Mouse (Mus musculus): ENCODE data around the gene Pax2. TPM values are rescaled to one million over a fixed set of nuclear protein-coding genes. Genes with fewer than 3 reads are reported as not detected.
A peak's percentile ranks its signal among the peaks of the same experiment; 100 is the strongest.

Gene Pax2
- polyA plus RNA-seq, 1 experiment from 2014 or later: not detected

- no peak overlapping the region for H3K4me3 ChIP-seq (replicated peaks; ENCODE audit: low read length)
- no peak overlapping the region for H3K27ac ChIP-seq (ENCODE audit: low read length)
- no peak overlapping the region for H3K4me2 ChIP-seq (ENCODE audit: low read length)
- WGBS: 6% methylated on average over 4 of the region's 4 CpGs
- H3K4me1 ChIP-seq (replicated peaks; ENCODE audit: control insufficient read depth, insufficient read depth, low read length): peaks cover 5% of the 10 kb centered on the region
- H3K36me3 ChIP-seq (ENCODE audit: control insufficient read depth, insufficient read depth): no peaks in the 10 kb centered on the region
- peaks cover 90% of the 10 kb centered on the region for H3K27me3 ChIP-seq (replicated peaks; ENCODE audit: control insufficient read depth, insufficient read depth, low read length)
- H3K9me3 ChIP-seq (ENCODE audit: control insufficient read depth, low read length): no peaks in the 10 kb centered on the region
- H3K9ac ChIP-seq (replicated peaks; ENCODE audit: low read depth, low read length): no peak overlapping the region
- ATAC-seq: no peak
These were observed 8.4 kb upstream of the Pax2 start for GRCm38 (mm10) chr19:44747471-44747870.

- Histone ChIP-seq H3K4me2 (ENCODE audit: low read length) (no peak overlapping the region), H3K36me3 (ENCODE audit: control insufficient read depth, insufficient read depth) (no peaks in the 10 kb centered on the region)
These were observed 7.6 kb upstream of the Pax2 start for GRCm38 (mm10) chr19:44748271-44748670.

GRCm38 (mm10) chr19:44749061-44749990 lies 6.5 kb upstream of the Pax2 start:
- no peak overlapping the region for H3K27ac ChIP-seq (ENCODE audit: low read length)
- H3K9ac ChIP-seq (replicated peaks; ENCODE audit: low read depth, low read length): no peak overlapping the region
- no peak for ATAC-seq
- H3K4me1 ChIP-seq (replicated peaks; ENCODE audit: control insufficient read depth, insufficient read depth, low read length): peaks cover 5% of the 10 kb centered on the region
- no peaks in the 10 kb centered on the region for H3K36me3 ChIP-seq (ENCODE audit: control insufficient read depth, insufficient read depth)
- H3K27me3 ChIP-seq (replicated peaks; ENCODE audit: control insufficient read depth, insufficient read depth, low read length): peaks cover 87% of the 10 kb centered on the region
- H3K4me3 ChIP-seq (replicated peaks; ENCODE audit: low read length): no peak overlapping the region
- WGBS: 1% methylated on average over 18 of the region's 18 CpGs
- H3K4me2 ChIP-seq (ENCODE audit: low read length): no peak overlapping the region
- no peaks in the 10 kb centered on the region for H3K9me3 ChIP-seq (ENCODE audit: control insufficient read depth, low read length)

More at GRCm38 (mm10) chr19:44748271-44748670, 7.6 kb upstream of the Pax2 start:
- Histone ChIP-seq H3K9ac (replicated peaks; ENCODE audit: low read depth, low read length) (no peak overlapping the region), H3K27me3 (replicated peaks; ENCODE audit: control insufficient read depth, insufficient read depth, low read length) (peaks cover 90% of the 10 kb centered on the region), H3K27ac (ENCODE audit: low read length) (no peak overlapping the region), H3K4me3 (replicated peaks; ENCODE audit: low read length) (no peak overlapping the region), H3K4me1 (replicated peaks; ENCODE audit: control insufficient read depth, insufficient read depth, low read length) (peaks cover 5% of the 10 kb centered on the region), H3K9me3 (ENCODE audit: control insufficient read depth, low read length) (no peaks in the 10 kb centered on the region)
- WGBS: 3% methylated on average over 5 of the region's 5 CpGs
- no peak for ATAC-seq

- Histone ChIP-seq H3K4me2 (ENCODE audit: low read length) (no peak overlapping the region), H3K27ac (ENCODE audit: low read length) (no peak overlapping the region), H3K9me3 (ENCODE audit: control insufficient read depth, low read length) (no peaks in the 10 kb centered on the region), H3K9ac (replicated peaks; ENCODE audit: low read depth, low read length) (no peak overlapping the region), H3K4me1 (replicated peaks; ENCODE audit: control insufficient read depth, insufficient read depth, low read length) (peaks cover 8% of the 10 kb centered on the region), H3K4me3 (replicated peaks; ENCODE audit: low read length) (no peak overlapping the region), H3K27me3 (replicated peaks; ENCODE audit: control insufficient read depth, insufficient read depth, low read length) (peaks cover 87% of the 10 kb centered on the region), H3K36me3 (ENCODE audit: control insufficient read depth, insufficient read depth) (no peaks in the 10 kb centered on the region)
- ATAC-seq: 0 out of 2 replicates have a peak, but pooled peaks have one; percentile 23
- under 1% methylated on average over 39 of the region's 42 CpGs for WGBS
These were observed 5.5 kb upstream of the Pax2 start for GRCm38 (mm10) chr19:44750051-44751041.

GRCm38 (mm10) chr19:44751042-44751441 lies 4.8 kb upstream of the Pax2 start:
- Histone ChIP-seq H3K27me3 (replicated peaks; ENCODE audit: control insufficient read depth, insufficient read depth, low read length) (peaks cover 86% of the 10 kb centered on the region), H3K9me3 (ENCODE audit: control insufficient read depth, low read length) (no peaks in the 10 kb centered on the region), H3K4me3 (replicated peaks; ENCODE audit: low read length) (no peak overlapping the region), H3K9ac (replicated peaks; ENCODE audit: low read depth, low read length) (no peak overlapping the region), H3K36me3 (ENCODE audit: control insufficient read depth, insufficient read depth) (no peaks in the 10 kb centered on the region), H3K27ac (ENCODE audit: low read length) (no peak overlapping the region), H3K4me2 (ENCODE audit: low read length) (no peak overlapping the region), H3K4me1 (replicated peaks; ENCODE audit: control insufficient read depth, insufficient read depth, low read length) (peaks cover 15% of the 10 kb centered on the region)
- no peak for ATAC-seq
- WGBS: under 1% methylated on average over 9 of the region's 9 CpGs

GRCm38 (mm10) chr19:44751551-44751950 lies 4.3 kb upstream of the Pax2 start:
- H3K27me3 ChIP-seq (replicated peaks; ENCODE audit: control insufficient read depth, insufficient read depth, low read length): peaks cover 84% of the 10 kb centered on the region
- no peak overlapping the region for H3K4me3 ChIP-seq (replicated peaks; ENCODE audit: low read length)
- peaks cover 17% of the 10 kb centered on the region for H3K4me1 ChIP-seq (replicated peaks; ENCODE audit: control insufficient read depth, insufficient read depth, low read length)
- no peak for ATAC-seq
- no peak overlapping the region for H3K4me2 ChIP-seq (ENCODE audit: low read length)
- 6% methylated on average over 3 of the region's 3 CpGs for WGBS
- no peaks in the 10 kb centered on the region for H3K9me3 ChIP-seq (ENCODE audit: control insufficient read depth, low read length)
- H3K9ac ChIP-seq (replicated peaks; ENCODE audit: low read depth, low read length): no peak overlapping the region
- H3K36me3 ChIP-seq (ENCODE audit: control insufficient read depth, insufficient read depth): no peaks in the 10 kb centered on the region
- no peak overlapping the region for H3K27ac ChIP-seq (ENCODE audit: low read length)

GRCm38 (mm10) chr19:44752056-44752940 lies 3.5 kb upstream of the Pax2 start:
- Histone ChIP-seq H3K4me2 (ENCODE audit: low read length) (no peak overlapping the region), H3K36me3 (ENCODE audit: control insufficient read depth, insufficient read depth) (no peaks in the 10 kb centered on the region), H3K9ac (replicated peaks; ENCODE audit: low read depth, low read length) (no peak overlapping the region), H3K4me3 (replicated peaks; ENCODE audit: low read length) (no peak overlapping the region), H3K9me3 (ENCODE audit: control insufficient read depth, low read length) (no peaks in the 10 kb centered on the region), H3K4me1 (replicated peaks; ENCODE audit: control insufficient read depth, insufficient read depth, low read length) (peaks cover 21% of the 10 kb centered on the region), H3K27ac (ENCODE audit: low read length) (no peak overlapping the region), H3K27me3 (replicated peaks; ENCODE audit: control insufficient read depth, insufficient read depth, low read length) (peaks cover 84% of the 10 kb centered on the region)
- no peak for ATAC-seq
- under 1% methylated on average over 31 of the region's 31 CpGs for WGBS

- 1% methylated on average over 14 of the region's 14 CpGs for WGBS
- Histone ChIP-seq H3K4me3 (replicated peaks; ENCODE audit: low read length) (no peak overlapping the region), H3K4me1 (replicated peaks; ENCODE audit: control insufficient read depth, insufficient read depth, low read length) (peaks cover 21% of the 10 kb centered on the region), H3K36me3 (ENCODE audit: control insufficient read depth, insufficient read depth) (no peaks in the 10 kb centered on the region), H3K27me3 (replicated peaks; ENCODE audit: control insufficient read depth, insufficient read depth, low read length) (peaks cover 75% of the 10 kb centered on the region), H3K27ac (ENCODE audit: low read length) (no peak overlapping the region), H3K9me3 (ENCODE audit: control insufficient read depth, low read length) (no peaks in the 10 kb centered on the region), H3K9ac (replicated peaks; ENCODE audit: low read depth, low read length) (no peak overlapping the region), H3K4me2 (ENCODE audit: low read length) (no peak overlapping the region)
- no peak for ATAC-seq
These were observed 2.5 kb upstream of the Pax2 start for GRCm38 (mm10) chr19:44753361-44753760.

Measured in forebrain, embryonic 16.5 days (tissue).